Mouse (Mus musculus) liver (tissue): Measurements from ENCODE around the gene Tmem30c.

Experiments
- DNase-seq: peaks from one replicate; pipeline ENCODE4 v3.0.0-alpha.2; 2020; ENCODE audit warnings: mixed read lengths

Gene Tmem30c

GRCm38 (mm10) chr16:57292765-57293164, at the start of gene Tmem30c:
Tmem30c (minus strand) TSS chr16:57292865.
- DNase-seq = no peak

GRCm38 (mm10) chr16:57340613-57340898, 47.9 kb upstream of the Tmem30c start:
- no peak for DNase-seq

GRCm38 (mm10) chr16:57339765-57340612, 47.3 kb upstream of the Tmem30c start:
- no peak for DNase-seq

DNA sequence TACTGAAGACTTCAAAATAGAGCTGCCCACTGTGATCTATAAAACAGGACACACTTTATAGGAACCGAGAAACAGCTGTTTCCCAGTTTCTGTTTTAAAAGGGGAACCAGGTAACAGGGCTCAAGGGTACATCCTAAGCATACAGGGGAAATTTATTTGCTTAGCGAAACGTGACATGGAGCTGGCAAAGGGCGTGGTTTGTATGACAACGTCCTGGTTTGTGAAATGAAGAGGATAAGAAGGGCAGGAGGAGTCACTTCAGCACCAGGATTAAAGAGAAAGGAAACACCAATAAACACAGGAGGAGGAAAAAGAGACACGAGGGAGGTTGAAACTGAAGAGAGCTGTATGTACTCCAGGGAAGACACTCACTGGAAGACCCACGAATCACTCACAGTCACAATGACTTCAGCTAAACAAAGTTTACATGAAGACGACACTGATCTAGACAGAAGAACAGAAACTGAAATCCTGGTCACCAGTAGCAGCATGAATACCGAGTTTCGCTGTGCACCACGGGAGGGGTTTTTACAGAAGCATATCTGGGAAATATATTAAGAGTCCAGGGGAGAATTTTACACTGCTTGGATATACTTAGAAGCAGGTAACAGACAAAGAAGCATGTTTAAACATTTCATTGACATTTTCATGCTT, 44.2 kb upstream of the Tmem30c start:
- no peak for DNase-seq

DNA sequence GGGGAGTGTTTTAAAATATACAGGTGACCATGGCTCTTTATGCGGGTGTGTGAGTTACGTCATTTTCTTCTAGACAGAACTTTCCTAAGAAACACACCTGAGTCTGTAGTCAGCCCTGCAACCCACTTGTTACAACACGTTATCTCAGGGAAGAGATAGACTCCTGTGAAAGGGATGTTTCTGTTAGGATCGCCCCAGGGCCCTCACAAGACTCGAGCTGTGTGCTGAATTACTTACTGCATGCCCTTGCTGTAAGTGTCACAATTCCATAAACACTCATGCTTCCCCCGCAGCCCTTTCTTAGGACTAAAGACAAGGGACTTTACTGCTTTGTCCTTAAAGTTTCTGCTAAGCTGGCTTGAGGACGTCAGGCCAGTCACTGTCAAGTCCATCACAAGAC, 39.6 kb upstream of the Tmem30c start:
- no peak for DNase-seq

GRCm38 (mm10) chr16:57330111-57330510, 37.4 kb upstream of the Tmem30c start:
- no peak for DNase-seq

GRCm38 (mm10) chr16:57329028-57329427, 36.4 kb upstream of the Tmem30c start:
- no peak for DNase-seq

DNA sequence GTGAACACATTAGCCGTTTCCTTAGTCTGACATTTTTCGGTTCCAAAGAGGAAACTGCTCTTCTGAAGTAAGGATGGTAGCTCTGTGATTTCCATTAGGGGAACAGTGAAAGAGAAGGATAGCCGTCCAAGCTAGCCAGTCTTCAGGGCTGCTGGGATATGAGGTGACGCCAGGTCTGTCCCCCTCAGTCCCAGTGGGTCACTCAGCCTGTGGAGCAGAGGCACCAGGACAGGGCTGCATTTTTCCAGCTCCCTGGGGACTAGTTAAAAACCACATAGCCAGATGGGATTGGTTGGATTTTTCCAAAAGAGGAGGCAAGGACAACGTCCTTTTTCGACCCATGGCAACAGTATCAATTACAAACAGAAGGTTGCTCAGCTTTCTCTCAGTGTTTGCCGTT, 34.3 kb upstream of the Tmem30c start:
- no peak for DNase-seq

- no peak for DNase-seq
Measured at GRCm38 (mm10) chr16:57319284-57320124, 26.8 kb upstream of the Tmem30c start.

GRCm38 (mm10) chr16:57318637-57319125, 26.0 kb upstream of the Tmem30c start:
- no peak for DNase-seq

DNA sequence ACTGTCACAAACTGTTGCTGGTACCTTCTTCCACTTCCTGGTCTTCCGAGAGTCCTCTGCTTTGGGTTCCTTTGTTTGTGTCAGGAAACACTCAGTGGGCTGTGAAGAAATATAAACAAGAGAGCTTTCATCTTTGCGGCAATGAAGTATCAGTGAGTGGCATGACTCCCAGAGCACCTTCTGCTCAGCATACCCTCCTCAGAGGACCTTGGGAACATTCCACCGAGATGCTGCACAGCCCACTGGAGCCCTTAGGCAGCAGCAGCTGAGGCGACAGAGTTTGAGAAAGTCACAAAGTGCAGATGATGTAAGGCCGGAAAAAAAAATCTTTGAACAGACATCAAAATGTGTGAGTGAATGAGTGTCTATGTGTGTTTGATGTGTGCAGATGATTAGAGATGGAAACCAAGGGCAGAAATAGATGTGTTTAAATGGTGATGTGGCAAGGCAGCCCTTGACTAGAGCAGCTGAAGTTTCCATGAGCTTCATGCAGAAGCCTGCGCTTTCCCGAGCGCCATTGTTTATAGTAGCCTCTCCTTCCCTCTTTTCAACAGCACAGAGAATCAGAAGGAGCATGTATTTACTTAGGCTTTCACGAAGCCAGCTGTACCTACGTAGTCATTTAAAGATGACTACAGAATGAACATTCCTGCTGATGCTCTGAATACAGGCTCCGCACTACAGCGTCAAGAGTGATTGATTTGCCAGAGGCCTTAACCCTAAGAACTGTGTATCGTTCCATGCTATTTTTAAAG, 25.4 kb upstream of the Tmem30c start:
- DNase-seq = no peak

GRCm38 (mm10) chr16:57317127-57317526, 24.5 kb upstream of the Tmem30c start:
- DNase-seq = no peak

DNA sequence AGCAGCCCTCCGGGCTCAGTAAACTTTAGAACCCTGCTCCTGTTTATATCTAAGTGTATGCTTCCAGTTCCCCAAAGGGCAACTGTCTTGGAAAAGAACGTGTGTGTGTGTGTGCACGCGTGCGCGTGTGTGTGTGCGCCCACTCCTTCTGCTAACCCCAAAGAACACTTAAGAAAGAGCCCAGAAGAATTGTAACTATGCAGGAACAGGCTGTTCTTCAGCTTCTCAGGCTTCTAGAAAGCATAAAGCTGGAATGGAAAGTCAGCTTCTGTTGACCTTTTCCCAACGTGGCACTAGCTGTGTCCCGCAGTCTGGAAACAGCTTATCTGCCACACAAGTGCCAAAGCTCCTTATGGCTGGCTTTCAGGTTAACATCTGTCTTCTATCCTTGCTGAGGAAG, 22.4 kb upstream of the Tmem30c start:
- no peak for DNase-seq

DNA sequence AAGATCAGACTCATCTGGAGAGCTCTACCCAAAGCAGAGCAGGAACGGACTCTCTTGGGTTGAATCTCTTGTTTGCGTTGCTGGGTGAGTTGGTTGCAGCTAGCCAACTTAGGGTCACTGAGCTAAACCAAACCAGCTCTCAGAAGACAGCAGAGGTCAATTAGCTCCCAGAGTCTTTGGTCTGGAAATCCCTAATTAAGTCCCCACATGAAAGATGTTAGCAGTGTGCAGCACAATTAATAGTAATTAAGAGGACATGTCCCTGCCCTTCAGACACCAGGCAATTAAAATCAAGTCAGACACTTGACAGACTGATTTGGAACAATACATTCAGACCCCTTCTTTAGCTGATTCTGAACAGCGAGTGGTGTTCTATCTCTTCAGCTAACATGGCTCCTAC, 21.6 kb upstream of the Tmem30c start:
- DNase-seq = no peak

GRCm38 (mm10) chr16:57313487-57313886, 20.8 kb upstream of the Tmem30c start:
- no peak for DNase-seq

GRCm38 (mm10) chr16:57312130-57312529, 19.5 kb upstream of the Tmem30c start:
- no peak for DNase-seq

DNA sequence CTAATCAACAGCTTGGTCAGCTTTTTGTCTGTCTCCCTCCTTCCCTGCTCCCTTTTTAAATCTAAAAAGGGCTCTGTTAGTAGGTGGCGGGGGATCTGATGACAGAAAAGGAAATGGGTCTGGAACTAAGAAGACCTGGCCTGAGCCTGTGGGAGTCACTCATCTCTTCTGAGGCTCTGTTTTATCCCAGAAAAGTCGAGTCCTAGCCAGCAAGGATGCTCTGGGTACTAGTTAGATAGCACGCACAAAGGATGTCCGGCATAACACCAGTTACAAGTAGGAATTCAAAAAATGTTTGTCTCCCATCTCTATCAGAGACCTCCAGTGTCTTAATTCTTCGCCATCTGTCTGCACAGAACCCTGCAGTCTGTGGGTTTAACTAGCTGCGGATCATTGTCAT, 12.8 kb upstream of the Tmem30c start:
- DNase-seq = no peak

GRCm38 (mm10) chr16:57303716-57304115, 11.1 kb upstream of the Tmem30c start:
- no peak for DNase-seq

DNA sequence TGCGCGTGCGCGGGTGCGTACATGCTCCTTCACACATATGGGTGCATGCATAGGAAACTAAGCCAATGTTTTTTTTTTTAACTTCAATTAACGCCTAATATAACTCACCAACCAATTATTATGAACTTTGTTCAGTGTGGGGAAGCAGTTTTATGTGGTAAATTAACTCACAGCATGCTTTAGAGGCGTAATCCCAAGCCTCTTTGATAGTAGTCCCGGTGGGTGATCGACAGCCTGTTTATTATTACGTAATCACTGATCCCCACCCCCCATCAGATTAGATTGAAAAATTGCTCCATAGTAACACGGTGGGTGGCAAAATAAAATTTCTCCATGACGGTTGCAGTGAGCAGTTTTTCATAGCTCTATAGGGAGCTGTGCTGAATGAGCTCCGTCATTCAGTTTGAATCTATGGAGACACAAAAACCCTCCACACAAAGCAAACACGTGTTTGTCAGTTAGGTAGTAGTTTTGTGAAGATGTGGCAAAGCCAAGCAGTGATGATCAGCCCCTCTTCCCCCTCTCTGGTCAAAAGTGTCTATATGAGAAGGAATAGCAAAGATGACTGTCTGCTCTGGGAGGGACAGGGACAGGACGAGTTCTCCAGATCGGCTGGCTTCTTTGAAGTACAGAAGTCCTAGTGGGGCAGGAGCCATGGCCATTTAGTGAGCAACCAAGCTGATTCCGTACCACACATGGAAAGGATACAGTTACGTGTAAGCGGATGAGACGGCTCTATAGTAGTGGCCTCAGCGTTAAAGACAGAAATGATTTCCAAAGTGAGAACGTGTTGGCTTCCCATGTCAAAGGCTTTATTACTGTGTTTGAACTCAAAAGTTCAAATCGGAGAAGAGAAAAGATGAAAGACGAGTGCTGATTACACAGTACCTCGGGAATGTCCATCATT, 10.4 kb upstream of the Tmem30c start:
- no peak for DNase-seq

GRCm38 (mm10) chr16:57301512-57302115, 8.9 kb upstream of the Tmem30c start:
- no peak for DNase-seq
